ENCODE assay signal across 8 mouse cellular contexts in genomic region chr4:148130561-148131413, GRCm38 (mm10). TPM values are rescaled to one million over a fixed set of nuclear protein-coding genes. Genes with fewer than 3 reads are reported as not detected.
DNase-seq lines count a peak whose midpoint lies in the region; ATAC-seq lines count a peak whose summit lies in the region.

TSS of gene Draxin (minus strand) at chr4:148130698.

- under 1% methylated on average over 72 of the region's 87 CpGs for WGBS in hindbrain, embryonic 12.5 days
- WGBS in liver, embryonic 12.5 days (ENCODE audit: insufficient replicate concordance), result 1% methylated on average over 83 of the region's 87 CpGs
- under 1% methylated on average over 63 of the region's 87 CpGs for WGBS in neural tube, embryonic 12.5 days

- intact Hi-C loops in left cerebral cortex, postnatal 4 days (cut with DNase I), result no loop called here

- peak; percentile 90 for DNase-seq in left cerebral cortex, postnatal 4 days
- no peak for DNase-seq in left cerebral cortex, adult 18-20 months (ENCODE audit: low spot score in 2 of 2)
- peak; percentile 83 for DNase-seq in embryo, embryonic 10.5 days (ENCODE audit: low spot score)
- no peak for DNase-seq in frontal cortex, postnatal 36 days (ENCODE audit: low spot score in 2 of 2)

- H3K4me2 ChIP-seq in hindbrain, embryonic 12.5 days (replicated peaks), result peak within 1 kb of the TSS; percentile 80
- peak within 1 kb of the TSS; percentile 70 for H3K4me2 ChIP-seq in liver, embryonic 12.5 days
- peak within 1 kb of the TSS; percentile 84 for H3K4me2 ChIP-seq in neural tube, embryonic 12.5 days (replicated peaks)

- ATAC-seq in hindbrain, embryonic 12.5 days (ENCODE audit: low FRiP score), result peak; percentile 86
- peak; percentile 64; the same call in 1 of the 2 replicates for ATAC-seq in liver, embryonic 12.5 days
- peak; percentile 78 for ATAC-seq in neural tube, embryonic 12.5 days (ENCODE audit: low FRiP score, low read depth)
- no peak for ATAC-seq in CD4-positive, CD25-positive, alpha-beta regulatory T cell, adult 4 months

- peaks cover 53% of the 10 kb centered on the region for H3K4me1 ChIP-seq in hindbrain, embryonic 12.5 days
- H3K4me1 ChIP-seq in liver, embryonic 12.5 days, result peaks cover 9% of the 10 kb centered on the region
- peaks cover 48% of the 10 kb centered on the region for H3K4me1 ChIP-seq in neural tube, embryonic 12.5 days

- H3K27me3 ChIP-seq in hindbrain, embryonic 12.5 days, result peaks cover 16% of the 10 kb centered on the region
- peaks cover 92% of the 10 kb centered on the region for H3K27me3 ChIP-seq in liver, embryonic 12.5 days (replicated peaks)
- peaks cover 12% of the 10 kb centered on the region; the same call in 1 of the 2 replicates for H3K27me3 ChIP-seq in neural tube, embryonic 12.5 days (replicated peaks)

- peak within 1 kb of the TSS; percentile 81 for H3K4me3 ChIP-seq in hindbrain, embryonic 12.5 days
- H3K4me3 ChIP-seq in liver, embryonic 12.5 days, result peak within 1 kb of the TSS; percentile 51
- peak within 1 kb of the TSS; percentile 73 for H3K4me3 ChIP-seq in neural tube, embryonic 12.5 days

- peak within 1 kb of the TSS; percentile 99 for H3K27ac ChIP-seq in hindbrain, embryonic 12.5 days
- H3K27ac ChIP-seq in liver, embryonic 12.5 days, result no peak within 1 kb of the TSS
- peak within 1 kb of the TSS; percentile 96 for H3K27ac ChIP-seq in neural tube, embryonic 12.5 days

- H3K9me3 ChIP-seq in hindbrain, embryonic 12.5 days (replicated peaks), result no peaks in the 10 kb centered on the region
- no peaks in the 10 kb centered on the region for H3K9me3 ChIP-seq in liver, embryonic 12.5 days (replicated peaks)
- H3K9me3 ChIP-seq in neural tube, embryonic 12.5 days, result no peaks in the 10 kb centered on the region

- peak within 1 kb of the TSS; percentile 98 for H3K9ac ChIP-seq in hindbrain, embryonic 12.5 days
- H3K9ac ChIP-seq in liver, embryonic 12.5 days, result peak within 1 kb of the TSS; percentile 45; the same call in 1 of the 2 replicates
- peak within 1 kb of the TSS; percentile 97 for H3K9ac ChIP-seq in neural tube, embryonic 12.5 days

- H3K36me3 ChIP-seq in hindbrain, embryonic 12.5 days, result no peaks in the 10 kb centered on the region
- H3K36me3 ChIP-seq in liver, embryonic 12.5 days, result no peaks in the 10 kb centered on the region
- H3K36me3 ChIP-seq in neural tube, embryonic 12.5 days, result peaks cover 2% of the 10 kb centered on the region; the same call in 1 of the 2 replicates

RNA-seq across cellular contexts. Expression of gene Draxin, which starts in this region (rescaled TPM):
- 10 to 100 TPM; 41.9 to 46.4 TPM for total RNA-seq in left cerebral cortex, postnatal 4 days (2021)
- total RNA-seq in left cerebral cortex, adult 18-20 months (2021), result under 1 TPM; 0.19 to 0.21 TPM
- polyA plus RNA-seq in hindbrain, embryonic 12.5 days (2016; fragmentation: Nextera tagmentation; extraction: Ambion mirVana), result 11.6 and 12.8 TPM in 2 replicates
- polyA plus RNA-seq in liver, embryonic 12.5 days (2016; fragmentation: Nextera tagmentation; extraction: Ambion mirVana), result 0.08 TPM in 2 replicates
- 11.8 and 12.4 TPM in 2 replicates for polyA plus RNA-seq in neural tube, embryonic 12.5 days (2016; fragmentation: Nextera tagmentation; extraction: Ambion mirVana)
- not detected for polyA plus RNA-seq in CD4-positive, CD25-positive, alpha-beta regulatory T cell, adult 4 months (2017; shearing (Covaris generic))

Comparison
In these comparisons a context has a peak if more than half of its experiments do, and no peak if none do; other contexts are left out.
1. RNA of gene Draxin (total RNA-seq): 41.9 to 46.4 TPM in left cerebral cortex, postnatal 4 days; 0.19 to 0.21 TPM in left cerebral cortex, adult 18-20 months; every median in the first group is over 10 times any median in the second.
2. RNA of gene Draxin (polyA plus RNA-seq): 11.8 to 12.4 TPM in neural tube, embryonic 12.5 days and 11.6 to 12.8 TPM in hindbrain, embryonic 12.5 days; 0.08 TPM in liver, embryonic 12.5 days and not detected in CD4-positive, CD25-positive, alpha-beta regulatory T cell, adult 4 months; every median in the first group is over 10 times any median in the second.
3. DNase-seq: peak in left cerebral cortex, postnatal 4 days (single experiment) and embryo, embryonic 10.5 days (single experiment); none in left cerebral cortex, adult 18-20 months (0 of 2) and frontal cortex, postnatal 36 days (0 of 2).
4. Peak in ATAC-seq, H3K4me3 ChIP-seq, H3K9ac ChIP-seq and H3K4me2 ChIP-seq in liver, embryonic 12.5 days; RNA of the gene not detected or under 1 TPM.
5. H3K9ac ChIP-seq: peak in every context shown above with its lines; median percentile 98 in hindbrain, embryonic 12.5 days; 97 in neural tube, embryonic 12.5 days; 45 in liver, embryonic 12.5 days.
6. Peak in every context shown above with its lines, with median percentiles within 50 percentile points of each other: H3K4me2 ChIP-seq and H3K4me3 ChIP-seq.